Mouse (Mus musculus) thymus, postnatal 14 days (tissue): ENCODE data around the gene Prokr1.
"Not testable (repeated sequence)": the region's sequence is repeated elsewhere in the genome, so short reads cannot be mapped to it uniquely, and the experiment has no call there.

Experiments used
- DNase-seq: peaks from one replicate; pipeline ENCODE4 v3.0.0; 2021

Gene Prokr1

DNA sequence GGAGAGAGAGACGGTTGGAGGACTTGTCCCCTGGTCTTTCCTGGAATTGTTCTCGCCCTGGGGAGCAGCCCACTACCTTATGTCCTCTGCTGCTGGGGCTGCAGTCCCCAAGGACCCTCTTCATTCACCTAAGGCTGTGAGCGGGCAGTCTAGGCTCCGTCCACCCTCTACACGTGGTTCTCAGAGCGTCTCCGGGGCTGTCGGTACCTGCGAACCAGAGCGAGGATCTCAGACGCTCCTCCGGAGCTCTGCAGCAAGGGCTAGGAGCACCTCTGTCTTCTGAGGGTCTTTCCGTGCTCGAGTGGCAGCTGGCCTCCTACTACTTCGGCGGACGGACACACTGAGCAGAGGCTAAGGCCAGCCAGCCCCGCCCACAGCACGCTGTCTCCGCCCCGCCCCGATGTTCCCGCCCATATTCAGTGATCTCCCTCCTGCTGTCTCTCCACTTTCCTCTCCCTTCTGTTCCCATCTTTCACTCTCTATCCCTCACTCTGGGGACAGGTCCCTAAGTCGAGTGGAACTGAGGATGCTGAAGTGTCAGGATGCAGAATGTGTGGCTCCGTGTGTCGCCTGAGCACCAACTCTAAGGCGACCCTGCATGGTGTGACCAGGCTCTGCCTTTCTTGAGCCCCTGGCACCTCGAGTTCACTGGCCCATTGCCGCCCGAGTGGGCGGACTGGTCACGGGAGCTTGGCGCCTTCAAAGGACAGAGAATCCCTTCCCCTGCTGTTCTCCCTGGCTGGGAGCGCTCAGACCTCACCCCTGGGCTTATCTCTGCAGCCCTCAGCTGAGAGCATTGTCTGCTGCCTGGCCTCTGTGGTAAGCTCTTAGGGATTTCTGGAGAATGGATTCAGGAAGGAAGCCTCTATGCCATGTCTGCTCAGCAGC, at the start of gene Prokr1:
Gene Prokr1, minus strand, starts transcription at position 350 of the 888 bp plus-strand sequence.
- DNase-seq, result peak; percentile 20

DNA sequence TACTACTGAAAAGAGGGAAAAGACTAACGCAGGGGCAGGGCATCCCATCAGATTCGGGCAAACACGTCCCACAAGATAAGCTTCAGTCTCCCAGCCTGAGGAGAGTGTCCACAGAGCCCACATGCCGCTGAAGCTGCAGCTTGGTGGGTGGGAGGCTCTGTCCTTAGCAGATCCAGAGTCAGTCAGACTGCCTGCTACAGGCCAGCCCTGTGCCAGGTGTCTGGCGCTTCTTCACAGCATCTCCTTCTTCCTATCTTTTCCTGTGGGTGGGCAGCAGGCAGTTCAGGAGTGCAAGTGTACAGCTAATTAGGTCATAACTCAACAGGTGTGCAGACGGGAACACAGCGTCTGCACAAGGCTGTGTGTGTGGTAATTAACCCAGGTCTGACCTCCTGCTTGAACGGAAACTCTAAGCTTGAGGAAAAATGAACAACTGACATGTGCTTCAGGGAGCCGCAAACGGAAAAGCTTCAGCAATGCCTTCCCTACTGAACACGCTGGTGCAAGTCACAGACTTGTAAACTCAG, 47.7 kb upstream of the Prokr1 start:
- no peak for DNase-seq

DNA sequence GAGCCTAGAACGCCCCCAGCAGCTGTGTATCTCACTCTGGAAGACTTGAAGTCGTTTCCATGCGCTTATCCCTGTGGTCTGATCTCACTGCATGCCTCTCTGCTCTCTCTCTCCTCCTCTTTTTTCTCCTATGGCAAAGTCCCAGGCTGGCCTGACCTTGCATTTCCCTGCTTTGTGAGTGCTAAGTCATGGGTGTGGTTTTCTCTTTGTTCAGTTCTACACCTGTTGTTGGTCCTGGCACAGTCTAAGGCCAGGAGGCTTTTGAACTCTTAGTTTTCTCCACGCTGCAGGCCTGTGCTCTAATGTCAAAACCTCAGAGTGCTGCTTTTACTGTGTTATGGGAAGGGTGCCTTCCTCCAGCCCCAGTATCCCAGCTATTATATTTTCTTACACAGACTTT, 41.6 kb upstream of the Prokr1 start:
- DNase-seq, result no peak

GRCm38 (mm10) chr6:87628936-87629335, 38.4 kb upstream of the Prokr1 start:
- not testable (repeated sequence) for DNase-seq

DNA sequence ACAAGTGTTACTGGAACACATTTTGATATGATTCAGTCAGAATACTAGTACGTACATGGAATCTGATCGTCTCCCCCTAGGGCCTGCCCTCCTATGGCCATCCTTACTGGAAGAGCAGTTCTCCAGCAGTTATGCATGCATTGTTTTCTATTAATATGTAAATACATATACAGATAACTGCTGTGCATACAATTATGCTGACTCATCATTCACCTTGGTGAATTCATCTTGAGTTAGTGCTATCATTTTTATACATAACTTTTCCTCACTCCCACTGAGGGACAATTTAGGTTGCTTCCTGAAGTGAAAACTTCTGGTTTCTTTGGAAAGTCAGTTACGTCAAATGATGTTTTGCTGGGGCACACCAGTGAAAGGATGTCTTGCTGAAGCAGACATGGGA, 32.6 kb upstream of the Prokr1 start:
- DNase-seq, result no peak

DNA sequence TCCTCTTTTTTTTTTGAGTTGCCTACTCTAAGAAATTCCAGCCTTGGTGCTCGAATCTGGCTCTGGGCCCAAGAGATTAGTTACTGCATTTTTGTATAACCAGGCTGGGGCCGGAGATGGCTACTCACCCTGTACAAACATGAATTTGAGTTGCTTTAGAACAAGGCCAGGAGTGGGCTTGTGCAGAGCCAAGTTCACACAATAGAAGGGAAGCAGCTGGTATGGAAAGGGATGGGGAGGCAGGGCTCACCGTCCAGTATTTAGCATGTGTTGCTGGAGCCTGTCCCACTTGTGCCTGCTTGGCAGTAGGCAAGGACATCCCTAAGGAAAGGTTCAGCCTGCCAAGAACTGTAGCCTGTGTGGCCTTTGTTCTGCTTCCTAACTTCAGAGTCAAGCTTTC, 30.7 kb upstream of the Prokr1 start:
- DNase-seq, result no peak

DNA sequence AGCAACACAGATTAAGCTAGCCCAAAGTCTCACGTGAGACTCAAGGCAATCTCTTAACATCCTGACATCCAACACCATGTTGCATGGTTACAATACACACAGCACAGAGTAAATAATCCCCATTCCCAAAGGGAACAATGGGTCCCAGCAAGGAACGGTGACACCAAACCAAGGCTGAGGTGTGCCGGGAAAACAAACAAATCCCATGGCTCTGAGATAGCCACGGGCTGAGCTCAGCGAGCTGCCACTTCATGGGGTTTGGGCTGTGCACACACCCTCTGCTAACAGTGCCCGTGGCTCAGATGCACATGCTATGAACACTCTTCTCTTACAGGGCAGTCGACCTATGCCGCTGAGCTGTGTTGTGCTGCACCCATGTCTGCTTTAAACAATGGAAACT, 27.5 kb upstream of the Prokr1 start:
- no peak for DNase-seq

DNA sequence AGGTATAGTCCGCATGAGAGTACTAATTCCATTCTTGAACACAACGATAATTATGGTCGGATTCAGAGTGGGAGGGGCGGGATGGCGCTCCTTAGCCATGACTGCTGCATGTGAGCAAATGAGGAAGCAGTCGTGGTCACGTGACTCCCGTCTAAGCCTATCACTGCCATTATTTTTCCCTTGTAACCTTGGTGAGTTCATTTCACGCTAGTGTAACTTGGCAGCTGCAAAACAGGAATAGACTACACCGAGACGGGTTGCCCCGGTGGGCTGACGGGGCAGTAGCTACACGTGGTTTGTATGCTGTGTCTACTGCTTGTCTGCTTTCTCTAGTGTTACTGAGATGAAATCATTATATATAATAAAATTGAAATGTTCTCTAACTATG, 25.1 kb upstream of the Prokr1 start:
- DNase-seq, result no peak

DNA sequence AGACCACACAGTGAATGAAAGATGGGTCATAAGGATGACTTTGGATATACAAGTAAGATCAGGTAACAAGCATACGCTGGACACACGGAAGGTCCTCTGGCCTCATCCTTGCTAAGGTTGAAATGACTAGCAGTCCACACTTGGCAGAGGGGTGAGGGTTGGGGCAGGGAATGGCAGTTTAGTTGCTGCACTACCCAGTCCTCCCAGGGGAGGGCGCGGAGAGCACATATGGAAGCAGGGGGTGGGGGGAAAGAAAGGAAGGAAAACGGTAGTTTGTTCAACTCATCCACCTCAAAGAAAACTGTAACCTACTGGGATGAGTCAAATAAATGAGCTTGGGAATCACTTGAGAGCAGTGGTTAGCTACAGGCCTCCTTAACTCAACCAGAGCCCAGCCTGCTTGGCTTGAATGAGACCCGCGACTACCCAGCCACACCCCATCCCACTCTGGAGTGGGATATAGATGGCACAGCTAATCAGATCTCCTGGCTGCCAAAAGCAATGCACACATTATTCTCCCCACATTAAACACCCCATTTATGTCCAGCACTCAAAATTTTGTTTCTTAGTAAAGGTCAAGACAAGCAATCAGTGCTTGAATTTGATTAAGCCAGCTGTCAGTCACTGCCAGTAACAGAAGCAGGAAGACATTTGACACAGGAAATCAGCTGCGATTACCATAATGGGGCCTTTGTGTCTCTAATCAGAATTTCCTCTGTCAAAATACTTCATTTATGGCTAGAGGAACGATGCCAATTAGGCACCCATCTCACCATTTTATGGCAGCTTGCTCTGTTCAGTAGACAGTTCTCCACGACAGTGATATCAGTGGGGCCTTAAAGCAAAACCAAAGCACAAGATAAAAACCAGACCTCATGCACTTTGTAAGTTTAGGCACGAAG, 24.5 kb upstream of the Prokr1 start:
- DNase-seq, result peak; percentile 63

- DNase-seq, result no peak
These were observed 9.3 kb upstream of the Prokr1 start for GRCm38 (mm10) chr6:87599825-87600224.

DNA sequence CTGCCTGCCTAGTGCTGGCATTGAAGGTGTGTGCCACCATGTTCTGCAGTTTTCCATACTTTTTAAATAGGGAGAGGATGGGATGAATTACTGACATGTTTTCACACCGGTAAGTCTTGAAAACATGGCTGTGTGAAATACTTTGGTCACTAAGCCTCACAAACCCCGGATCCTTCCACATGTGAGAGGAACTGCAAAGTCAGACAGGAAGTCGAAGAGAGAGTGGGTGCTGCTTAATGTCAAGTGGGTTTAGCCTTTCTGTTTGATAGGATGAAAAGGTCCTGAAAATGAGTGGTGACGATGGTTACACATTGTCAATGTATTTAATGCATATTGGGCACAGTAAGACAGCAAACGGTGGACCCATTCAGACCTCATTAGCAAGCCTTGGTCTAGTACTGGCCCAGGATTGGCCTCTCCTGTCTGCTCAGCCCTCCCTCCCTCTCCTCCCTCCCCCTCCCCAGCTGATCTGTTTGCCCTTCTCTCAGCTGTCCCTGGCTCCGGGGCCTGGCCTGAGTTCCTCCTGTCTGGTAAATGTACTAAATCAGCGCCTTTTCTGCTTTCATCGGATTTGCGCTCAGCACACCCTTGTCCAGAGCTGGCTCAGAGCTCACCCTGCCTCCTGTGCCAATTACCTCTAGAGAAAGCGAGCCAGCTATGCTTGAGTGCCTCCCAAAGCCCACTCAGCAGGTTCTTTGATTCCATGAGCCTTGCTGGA, 6.7 kb upstream of the Prokr1 start:
- DNase-seq, result peak; percentile 9

GRCm38 (mm10) chr6:87594188-87594587, 3.6 kb upstream of the Prokr1 start:
- DNase-seq, result no peak

GRCm38 (mm10) chr6:87589718-87590393, 687 bp downstream of the Prokr1 start:
- no peak for DNase-seq

DNA sequence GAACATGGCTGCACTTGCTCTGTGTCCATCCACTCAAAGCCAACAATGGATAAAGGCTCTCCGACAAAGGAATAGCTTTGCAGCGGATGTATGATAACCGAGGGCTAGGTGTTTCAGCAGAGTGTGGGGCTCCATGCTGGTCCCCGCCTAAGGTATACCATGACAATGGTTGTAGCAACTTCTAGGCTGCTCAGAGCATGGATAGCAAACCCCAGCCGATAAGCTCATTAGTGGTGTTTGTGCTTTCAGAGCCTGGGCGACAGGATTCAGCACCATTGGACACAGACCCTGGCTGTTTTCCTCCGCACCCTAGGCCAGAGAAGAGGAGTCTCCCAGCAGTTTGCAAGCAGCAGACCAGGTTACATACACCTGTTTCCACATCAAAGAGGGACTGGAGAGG, 6.6 kb downstream of the Prokr1 start:
- no peak for DNase-seq

GRCm38 (mm10) chr6:87583183-87583611, 7.3 kb downstream of the Prokr1 start:
- DNase-seq, result no peak

- DNase-seq, result peak; percentile 10
These were observed 8.1 kb downstream of the Prokr1 start for GRCm38 (mm10) chr6:87582456-87582855.

GRCm38 (mm10) chr6:87581581-87581980, 9.0 kb downstream of the Prokr1 start:
- DNase-seq, result no peak

DNA sequence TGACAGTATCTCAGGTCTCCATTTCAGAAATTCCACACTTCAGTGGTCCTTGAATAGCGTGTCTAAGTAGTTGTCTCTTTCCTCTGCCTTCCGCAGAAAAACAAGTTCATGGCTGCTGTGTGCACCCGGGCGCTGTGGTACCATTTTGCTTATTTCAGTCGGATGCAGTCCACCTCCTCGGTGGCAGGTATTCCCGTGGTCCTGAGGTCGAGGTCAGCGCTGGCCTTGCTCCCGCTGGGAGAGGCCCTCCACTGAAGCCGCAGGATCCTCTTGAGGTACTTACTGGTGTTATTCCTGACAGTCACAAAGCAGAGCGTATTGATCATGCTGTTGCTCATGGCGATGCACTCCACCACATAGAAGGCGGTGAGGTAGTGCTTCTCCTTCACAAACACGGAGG, 9.5 kb downstream of the Prokr1 start:
- no peak for DNase-seq

DNA sequence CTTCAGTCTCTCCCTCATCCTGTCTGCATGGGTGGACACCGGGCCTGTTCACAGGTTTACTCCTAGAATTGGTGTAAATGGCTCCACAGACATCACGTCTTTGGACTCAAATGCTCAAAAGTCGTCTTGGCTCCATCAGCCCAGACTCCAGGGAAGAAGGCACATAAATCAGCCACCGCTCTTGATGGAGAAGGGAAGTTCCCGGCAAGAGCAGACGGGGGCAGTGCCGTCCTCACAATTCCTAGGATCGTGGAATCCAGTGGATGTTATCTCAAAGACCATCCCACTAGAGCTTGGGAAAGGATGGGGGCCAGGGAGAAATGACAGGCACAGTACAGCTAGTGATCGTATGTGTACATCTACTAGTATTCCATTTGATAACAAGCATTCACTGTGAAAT, 12.3 kb downstream of the Prokr1 start:
- no peak for DNase-seq

GRCm38 (mm10) chr6:87576648-87577330, 13.8 kb downstream of the Prokr1 start:
- DNase-seq, result no peak

- not testable (repeated sequence) for DNase-seq
These were observed 18.7 kb downstream of the Prokr1 start for GRCm38 (mm10) chr6:87571863-87572262.
